Mouse (Mus musculus) kidney, adult 10 weeks (tissue): ENCODE data around the gene Hoxa3. TPM values are rescaled to one million over a fixed set of nuclear protein-coding genes. Genes with fewer than 3 reads are reported as not detected.

Experiments
- polyA plus RNA-seq: library from polyadenylated mRNA; stranded (reverse); fragments of 350-450 nt; fragmentation: Illumina TruSeq; extraction: RNeasy Lipid Tissue Mini Kit (QIAGEN cat#74804); gene quantifications from one replicate; pipeline ENCODE4 v1.2.3, GENCODE M21; 2014; ENCODE audit warnings: low read depth, low replicate concordance

The Hoxa3 gene
- polyA plus RNA-seq, 1 experiment from 2014 or later: 8.8 TPM

Other genes with a start within 250 kb of the Hoxa3 start
- 76.1 TPM for gene Skap2, start 200.8 kb downstream of the Hoxa3 start, polyA plus RNA-seq
- gene Hoxa1, start 55.0 kb downstream of the Hoxa3 start, polyA plus RNA-seq: 1.6 TPM
- gene Hoxa2, start 48.5 kb downstream of the Hoxa3 start, polyA plus RNA-seq: 1.6 TPM
- gene 5730596B20Rik, start 35.8 kb downstream of the Hoxa3 start, polyA plus RNA-seq: 0.16 TPM
- gene Hoxa4, start 21.6 kb downstream of the Hoxa3 start, polyA plus RNA-seq: 2.3 TPM
- 22.0 TPM for gene Hoxa5, start 8.7 kb downstream of the Hoxa3 start, polyA plus RNA-seq
- not detected for gene Hoxa6, start 4.6 kb downstream of the Hoxa3 start, polyA plus RNA-seq
- not detected for gene Gm28308, start within 50 bp of the Hoxa3 start, polyA plus RNA-seq
- gene Hoxa7, start 8.5 kb upstream of the Hoxa3 start, polyA plus RNA-seq: 26.5 TPM
- gene Hoxa9, start 17.8 kb upstream of the Hoxa3 start, polyA plus RNA-seq: 58.5 TPM
- gene Hoxa10, start 27.5 kb upstream of the Hoxa3 start, polyA plus RNA-seq: 76.9 TPM
- 2.5 TPM for gene Hoxa11, start 32.5 kb upstream of the Hoxa3 start, polyA plus RNA-seq
- not detected for gene Hoxa13, start 47.5 kb upstream of the Hoxa3 start, polyA plus RNA-seq
- not detected for gene Evx1, start 100.2 kb upstream of the Hoxa3 start, polyA plus RNA-seq